Mouse (Mus musculus): Measurements from ENCODE around the gene Sec63.

Sec63 gene

DNA sequence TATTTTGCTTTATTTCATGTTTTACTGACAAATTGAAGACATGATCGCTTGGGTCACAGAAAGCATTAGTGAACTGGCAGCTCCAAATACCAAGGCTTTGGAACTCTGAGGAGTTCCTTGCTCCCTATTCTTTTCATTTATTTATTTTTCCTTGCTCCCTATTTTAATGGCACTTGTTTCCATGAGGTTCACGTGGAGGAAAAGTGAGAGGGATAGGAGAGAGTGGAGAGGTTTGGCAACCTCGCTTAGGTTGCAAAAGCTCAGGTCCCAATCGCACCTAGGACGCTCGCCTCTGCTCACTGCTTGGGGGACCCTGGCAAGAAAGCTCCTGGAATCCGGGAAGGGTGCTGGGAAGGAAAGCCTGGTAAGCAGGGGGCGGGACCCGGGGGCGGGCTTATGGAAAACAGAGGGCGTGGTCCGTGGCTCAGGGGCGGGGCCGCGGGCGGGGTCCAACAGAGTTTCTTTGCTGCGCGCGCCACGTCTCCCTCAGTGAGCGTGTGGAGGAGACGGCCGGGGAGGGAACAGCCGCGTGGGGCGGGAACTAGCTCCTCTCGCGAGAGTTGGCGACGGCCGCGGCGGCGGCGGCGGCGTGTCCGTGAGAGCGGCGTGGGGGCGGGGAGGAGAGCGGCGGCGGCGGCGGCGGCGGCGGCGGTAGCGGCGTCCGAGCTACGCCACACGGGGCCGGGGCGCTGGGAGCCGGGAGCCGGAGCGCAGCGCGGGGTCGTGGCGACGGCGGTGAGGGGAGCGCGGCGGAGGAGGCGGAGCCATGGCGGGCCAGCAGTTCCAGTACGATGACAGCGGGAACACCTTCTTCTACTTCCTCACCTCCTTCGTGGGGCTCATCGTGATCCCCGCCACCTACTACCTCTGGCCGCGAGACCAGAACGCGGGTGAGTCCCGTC is at the start of gene Sec63:
TSS of gene Sec63 (plus strand) at position 498 of the 902 bp plus-strand sequence.
- DNase-seq, result peak; percentile 98

DNA sequence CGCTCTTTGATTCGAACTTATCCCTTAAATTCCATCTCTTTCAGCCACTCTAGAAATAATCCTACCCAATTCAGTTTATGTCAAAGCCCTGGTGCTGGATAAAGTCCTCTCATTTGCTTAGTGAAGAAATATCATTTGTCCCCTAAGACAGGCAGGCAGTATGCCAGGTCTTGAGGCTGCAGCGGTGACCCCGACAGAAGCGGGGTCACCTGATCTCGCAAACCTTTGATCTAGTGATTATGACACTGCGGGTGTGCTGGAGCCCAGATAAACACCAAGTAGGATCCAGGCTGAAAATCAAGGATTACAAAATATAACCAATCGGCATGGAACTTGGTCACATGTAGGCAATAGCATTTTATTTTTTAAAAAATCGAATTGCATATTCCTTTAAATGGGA is 46.6 kb upstream of the Sec63 start:
- DNase-seq, result peak; percentile 50

DNA sequence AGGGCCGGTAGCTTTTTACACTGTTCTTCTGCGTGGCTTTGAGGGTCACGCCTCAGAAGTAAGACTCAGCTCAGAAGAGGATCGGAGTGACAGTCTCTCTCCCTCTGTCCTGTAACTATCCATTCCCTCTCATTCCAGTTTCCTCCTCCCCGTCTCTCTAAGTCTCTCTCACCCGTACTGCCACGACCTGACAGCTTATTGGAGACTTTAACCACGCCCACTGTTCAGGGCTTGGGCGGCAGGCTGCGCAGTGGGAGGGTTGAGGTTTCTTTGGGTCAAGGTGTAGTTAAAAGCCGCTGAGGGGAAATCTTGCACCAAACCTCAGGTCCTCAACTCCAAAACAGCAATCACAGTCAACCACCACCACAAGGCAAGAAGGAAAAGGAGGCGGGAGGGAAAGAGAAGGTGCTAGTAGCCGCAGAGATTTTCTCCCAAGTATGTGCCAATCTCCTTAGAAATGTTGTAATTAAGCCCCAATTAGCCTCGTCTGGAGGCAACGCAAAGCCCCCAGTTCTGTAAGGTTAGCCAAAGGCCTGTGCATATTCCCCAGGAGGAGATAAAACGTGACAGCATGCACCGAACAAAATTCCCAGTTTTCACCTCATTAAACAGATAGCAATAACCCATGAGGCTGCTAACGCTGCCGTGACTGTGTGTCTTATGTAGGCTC is 45.8 kb upstream of the Sec63 start:
- DNase-seq, result peak; percentile 68

DNA sequence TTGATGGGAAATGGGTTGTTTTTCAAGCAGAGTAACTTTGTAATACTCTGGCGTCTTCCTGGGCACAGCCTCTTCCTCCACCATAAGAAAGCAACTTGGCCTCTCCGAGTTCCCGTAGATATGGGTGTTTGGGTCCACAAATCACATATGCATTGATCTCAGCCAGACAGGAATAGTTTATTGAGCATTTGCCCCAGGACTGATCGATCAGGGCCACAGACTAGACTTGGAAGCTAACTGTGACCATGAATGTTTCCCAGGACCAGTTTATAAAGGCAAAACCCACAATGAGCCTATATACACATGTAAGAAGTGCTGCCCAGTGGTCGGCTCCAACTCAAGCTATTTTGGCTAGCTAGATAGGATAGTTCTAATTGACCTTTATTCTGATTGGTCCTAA is 39.2 kb upstream of the Sec63 start:
- no peak for DNase-seq

DNA sequence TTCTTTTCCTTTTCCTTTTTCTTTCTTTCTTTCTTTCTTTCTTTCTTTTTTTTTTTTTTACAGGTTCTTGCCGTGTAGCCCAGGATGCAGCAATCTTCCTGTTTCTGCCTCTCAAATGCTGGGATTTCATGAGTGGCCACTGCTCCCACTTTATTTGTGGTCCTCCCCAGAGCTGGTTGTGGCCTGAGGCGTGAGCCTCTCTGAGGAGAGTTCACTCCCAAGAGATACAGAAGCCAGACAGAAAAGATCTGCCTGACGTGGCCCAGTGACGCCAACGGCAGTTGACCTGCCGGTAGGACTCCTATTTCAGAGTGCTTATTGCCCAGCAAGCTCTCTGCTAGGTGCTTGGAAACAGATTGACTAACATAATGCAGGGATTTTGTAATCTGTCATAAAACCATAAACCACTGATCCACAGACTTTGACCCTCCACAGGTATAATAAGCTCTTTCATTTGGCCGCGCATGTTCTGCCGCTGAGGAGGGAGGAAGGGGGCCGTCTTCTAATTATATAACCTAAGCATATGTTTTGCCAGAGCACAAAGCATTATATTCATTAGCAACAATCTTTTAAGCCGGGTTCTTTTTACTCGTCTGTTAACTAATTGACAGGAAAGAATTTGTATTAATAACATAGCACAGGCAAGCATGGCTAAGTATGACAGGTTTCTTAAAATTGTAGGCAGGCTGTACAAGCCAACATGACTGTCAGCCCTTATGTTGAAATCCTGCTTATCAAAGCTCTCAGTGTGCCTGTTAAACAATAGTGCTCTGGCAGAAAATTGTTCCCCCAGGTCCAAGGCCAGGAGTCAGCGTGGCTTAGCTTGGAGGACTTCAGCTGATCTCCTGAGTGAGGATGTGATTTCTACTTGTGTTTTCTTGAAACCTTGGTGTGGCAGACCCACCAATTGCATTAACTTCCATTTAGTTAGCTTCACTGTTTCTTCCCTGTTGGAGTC is 37.7 kb upstream of the Sec63 start:
- peak; percentile 35 for DNase-seq

DNA sequence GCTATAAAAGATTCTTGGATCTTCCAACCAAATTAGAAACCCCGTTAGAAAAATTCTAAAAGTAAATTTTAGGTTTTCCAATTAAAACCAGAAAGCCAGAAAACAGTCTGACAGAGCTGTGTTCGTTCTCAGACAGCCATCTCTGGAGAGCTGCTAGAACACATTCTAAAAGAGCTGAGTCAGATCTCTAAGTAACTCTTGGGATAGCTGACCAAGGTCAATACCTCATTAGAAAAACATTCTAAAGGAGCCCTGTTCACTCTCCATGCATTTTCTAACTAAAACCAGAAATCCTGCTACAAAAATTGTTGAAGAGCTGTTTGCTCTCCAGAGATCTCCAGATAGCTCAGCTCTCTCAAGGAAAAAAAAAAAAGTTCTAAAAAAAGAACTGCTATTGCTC is 31.7 kb upstream of the Sec63 start:
- DNase-seq, result no peak

DNA sequence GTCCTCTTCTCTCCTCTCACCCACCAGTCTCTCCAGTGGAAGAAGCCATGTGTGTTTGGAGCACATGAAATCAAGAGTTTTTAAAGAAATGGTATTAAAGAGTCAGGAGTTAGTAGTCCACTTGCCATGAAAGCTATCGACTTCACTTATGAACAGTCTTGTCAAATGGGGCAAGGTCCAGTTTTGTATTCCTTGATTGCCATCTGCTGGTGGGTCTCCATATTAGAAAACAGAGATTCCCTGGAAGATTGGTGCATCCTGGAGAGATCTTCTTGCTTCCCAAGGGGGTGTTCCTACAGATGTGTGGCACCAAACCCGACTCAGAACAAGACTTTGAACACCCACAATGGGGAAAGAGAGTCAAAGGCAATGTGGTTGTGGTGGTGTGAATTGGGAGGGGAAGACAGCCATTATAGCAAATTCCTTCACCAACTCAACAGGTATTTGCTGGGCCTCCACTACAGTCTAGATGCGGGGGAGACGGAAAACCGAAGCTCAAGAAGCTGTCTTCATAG is 26.7 kb upstream of the Sec63 start:
- DNase-seq, result peak; percentile 70

DNA sequence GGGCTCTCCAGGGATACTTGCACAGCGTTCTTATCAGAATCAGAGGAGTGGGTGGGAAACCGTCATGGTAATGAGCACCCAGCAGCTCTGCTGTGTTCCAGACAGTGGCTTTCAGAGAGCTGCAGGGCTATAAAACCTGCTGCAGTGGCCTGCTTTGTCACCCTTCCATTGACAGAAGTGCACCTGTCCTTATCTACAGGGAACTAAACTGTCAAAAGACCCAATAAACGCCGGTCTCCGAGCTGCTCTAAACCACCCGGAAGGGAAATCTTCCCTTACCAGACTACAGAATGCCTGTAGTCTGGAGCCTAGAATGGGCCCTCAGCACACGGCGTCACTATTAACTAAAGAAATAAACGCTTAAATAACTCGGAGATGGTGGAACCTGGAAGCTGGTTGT is 9.5 kb upstream of the Sec63 start:
- no peak for DNase-seq

DNA sequence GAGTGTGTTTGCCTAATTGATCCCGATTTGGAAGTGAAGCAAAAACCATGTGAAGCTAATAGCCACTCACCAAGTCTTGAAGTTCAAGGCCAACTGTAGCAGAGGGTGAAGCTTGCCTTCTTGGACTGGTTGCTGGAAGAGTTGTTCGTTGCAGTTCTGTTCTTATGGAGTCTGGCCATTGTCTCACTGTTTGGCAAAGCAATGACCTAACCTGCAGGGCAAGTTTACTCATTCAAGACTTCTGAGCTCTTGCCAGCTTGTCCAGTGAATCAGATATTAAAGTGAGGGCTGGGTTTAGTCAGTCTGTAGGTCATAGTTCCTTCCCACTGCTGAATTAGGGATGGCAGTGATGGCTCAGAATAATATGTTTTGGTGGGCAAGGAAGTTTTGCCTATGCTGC is 7.0 kb upstream of the Sec63 start:
- no peak for DNase-seq

DNA sequence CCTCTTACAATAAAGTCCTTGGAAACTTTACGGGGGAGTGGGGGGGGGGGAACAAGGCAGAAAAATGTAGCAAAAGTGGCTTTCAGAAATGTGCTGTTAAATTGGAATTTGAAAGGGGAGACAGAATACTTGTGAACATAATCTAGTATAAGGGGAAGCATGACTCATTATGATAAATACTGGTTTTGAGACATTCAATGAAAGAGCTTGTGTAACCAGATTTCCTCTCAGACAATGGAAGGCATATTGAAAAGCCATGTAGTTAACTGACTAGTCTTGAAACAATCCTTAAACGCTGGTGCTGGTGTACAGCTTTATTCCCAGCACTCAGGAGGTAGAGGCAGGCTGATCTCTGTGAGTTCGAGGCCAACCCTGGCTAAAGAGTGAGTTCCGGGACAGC is 1.6 kb upstream of the Sec63 start:
- no peak for DNase-seq

DNA sequence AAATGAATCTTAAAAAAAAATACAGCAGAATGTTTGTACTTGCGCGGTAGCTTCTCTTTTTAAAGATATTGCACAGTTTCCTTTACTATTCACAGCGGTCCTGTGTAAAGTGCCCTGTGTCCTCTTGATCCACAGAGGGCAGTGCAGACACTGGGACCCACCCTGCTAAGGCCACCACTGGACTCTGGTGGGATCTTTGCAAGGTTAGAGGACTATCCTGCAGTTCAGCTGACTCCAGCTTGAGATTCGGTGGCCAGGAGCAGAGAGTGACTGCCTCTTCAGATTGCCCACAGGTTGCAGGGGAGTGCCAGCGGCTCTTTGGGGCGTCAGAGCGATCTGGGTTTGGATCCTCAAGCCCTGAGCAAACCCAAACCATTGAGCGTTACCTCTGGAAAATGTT is 967 bp upstream of the Sec63 start:
- DNase-seq, result peak; percentile 19

DNA sequence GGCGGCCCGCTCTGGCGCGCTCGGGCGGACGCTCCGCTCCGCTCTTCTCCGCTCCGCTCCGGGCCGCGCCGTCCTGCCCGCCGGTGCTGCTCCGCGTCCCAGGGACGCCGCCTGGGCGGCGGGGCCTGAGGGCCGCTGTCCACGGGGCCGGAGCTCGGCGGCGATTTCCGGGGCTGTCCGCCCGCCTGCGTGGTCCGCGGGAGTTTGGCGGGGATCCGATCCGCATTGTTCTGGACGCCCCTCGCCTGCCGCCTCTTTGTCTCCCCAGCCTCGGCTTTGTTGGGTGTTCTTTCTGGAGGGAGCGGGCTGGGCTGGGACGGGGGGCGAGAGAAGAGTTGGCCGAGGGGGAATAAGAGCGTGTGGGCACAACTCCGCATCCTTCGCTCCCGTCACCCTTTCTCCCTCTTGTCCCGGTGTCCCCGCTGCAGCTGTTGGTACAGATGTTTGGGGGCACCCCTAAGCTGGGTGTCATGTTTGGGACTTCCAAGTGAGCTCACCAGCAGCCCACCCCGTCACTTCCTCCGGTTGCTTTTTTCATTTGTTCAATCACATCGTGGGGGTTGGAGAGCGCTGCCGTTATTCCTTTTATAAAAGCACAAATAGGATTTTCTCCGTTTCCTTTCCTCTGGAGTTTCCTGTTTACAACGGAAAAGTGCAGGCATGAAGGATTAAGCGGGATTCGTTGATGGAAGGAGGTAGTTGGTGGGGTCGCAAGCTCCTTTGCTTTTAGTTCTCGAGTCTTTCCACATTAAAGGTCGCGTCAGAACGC is 789 bp downstream of the Sec63 start:
- peak; percentile 60 for DNase-seq

DNA sequence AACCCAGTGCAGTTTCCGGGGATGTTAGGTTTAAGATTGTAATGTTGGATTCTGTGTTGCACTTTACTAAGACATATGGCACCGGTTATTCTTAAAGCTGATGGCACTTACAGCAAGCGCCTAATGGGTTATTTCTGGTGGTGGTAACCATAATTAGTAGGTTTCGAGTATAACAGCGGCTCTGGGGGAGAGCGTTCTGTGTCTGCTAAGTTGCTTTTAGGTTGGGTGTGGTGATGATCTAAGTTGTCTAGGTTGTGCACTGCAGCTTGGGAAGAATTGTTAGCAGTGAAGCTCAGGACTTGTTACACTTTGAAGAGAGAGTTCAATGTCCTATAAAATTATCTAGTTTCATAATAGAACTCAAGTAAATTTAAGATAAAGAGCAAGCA is 1.4 kb downstream of the Sec63 start:
- DNase-seq, result no peak

DNA sequence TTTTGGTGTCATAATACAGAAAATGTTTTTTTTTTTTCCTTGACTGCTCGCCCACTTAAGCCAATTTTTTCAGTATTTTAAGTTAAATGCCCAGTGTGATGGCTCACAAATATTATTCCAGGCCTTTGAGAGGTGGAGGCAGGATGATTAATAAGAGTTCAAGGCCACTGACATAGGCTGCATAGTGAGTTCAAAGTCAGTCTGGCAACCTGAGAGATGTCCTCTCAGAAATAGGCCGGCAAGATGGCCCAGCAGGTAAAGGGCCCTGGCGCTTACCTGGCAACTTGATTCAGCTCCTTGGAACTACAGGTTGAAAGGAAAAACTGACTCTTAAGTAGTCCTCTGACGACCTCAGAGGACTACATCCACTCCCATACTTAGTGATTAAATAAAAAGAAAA is 1.9 kb downstream of the Sec63 start:
- DNase-seq, result no peak

DNA sequence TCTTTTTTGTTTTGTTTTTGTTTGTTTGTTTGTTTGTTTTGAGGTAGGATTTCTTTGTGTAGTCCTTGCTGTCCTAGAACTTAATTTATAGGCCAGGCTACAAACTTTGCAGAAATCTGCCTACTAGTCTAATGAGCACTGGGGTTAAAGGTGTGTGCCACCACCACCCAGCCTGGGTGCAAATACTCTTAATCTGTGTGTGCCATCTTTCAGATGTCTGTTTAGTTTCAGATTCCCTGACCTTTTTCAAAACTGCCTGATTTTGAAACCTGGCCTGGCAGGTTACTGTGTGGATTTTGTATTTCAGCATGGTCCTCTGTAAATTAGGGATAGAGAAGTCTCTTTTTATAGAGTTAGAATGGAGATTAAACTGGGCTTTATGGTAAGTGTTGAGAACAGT is 4.0 kb downstream of the Sec63 start:
- DNase-seq, result no peak

DNA sequence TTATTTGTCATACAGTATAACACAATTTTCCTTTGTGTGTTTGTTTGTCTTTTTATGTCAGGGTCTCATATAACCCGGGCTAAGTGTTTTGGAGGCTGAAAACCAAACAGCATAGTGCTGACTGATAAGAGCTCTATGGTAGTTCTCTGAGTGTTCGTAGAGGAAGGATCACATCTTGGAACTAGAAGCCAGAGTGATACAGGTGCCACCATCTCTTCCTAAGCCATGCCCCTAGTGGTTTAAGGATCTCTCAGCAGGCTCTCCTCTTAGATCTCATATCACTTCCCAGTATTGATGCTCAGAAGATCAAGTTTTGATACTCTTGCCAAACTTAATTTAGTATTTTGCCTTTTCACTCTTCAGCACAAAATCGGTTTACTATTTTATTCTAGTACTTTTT is 14.2 kb downstream of the Sec63 start:
- no peak for DNase-seq

DNA sequence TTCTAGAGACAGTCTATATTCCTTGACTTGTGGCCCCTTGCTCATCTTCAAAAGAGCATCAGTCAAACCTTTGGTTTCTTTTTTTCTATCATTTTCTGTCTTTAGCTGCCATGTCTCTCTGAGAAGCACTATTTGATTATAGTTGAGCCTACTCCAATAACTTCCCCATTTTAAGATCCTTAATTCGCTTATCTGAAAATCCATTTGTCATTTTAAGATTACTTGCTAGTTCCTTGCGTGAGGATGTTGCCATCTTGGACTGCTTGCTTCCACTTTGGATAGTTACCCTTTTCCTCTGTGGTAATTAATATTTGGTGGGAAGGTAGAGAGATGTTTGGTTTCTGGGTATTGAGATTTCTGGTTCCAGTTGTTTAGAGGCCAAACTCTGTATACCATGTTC is 19.5 kb downstream of the Sec63 start:
- DNase-seq, result no peak

DNA sequence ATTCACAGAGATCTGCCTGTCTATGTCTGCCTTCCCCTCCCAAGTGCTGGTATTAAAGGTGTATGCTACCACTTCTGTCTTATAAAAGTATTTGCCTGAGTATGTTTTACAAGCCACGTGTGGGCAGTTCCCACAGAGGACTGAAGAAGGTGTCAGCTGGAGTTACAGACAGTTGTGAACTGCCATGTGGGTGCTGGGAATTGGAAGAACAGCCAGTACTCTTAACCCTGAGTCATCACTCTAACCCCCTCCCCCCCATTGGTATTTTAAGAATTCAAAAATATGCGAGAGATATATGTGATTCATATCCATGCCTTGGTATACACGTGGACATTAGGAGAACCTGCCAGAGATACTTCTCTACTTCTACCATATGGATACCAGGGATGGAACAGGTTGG is 20.4 kb downstream of the Sec63 start:
- DNase-seq, result no peak

DNA sequence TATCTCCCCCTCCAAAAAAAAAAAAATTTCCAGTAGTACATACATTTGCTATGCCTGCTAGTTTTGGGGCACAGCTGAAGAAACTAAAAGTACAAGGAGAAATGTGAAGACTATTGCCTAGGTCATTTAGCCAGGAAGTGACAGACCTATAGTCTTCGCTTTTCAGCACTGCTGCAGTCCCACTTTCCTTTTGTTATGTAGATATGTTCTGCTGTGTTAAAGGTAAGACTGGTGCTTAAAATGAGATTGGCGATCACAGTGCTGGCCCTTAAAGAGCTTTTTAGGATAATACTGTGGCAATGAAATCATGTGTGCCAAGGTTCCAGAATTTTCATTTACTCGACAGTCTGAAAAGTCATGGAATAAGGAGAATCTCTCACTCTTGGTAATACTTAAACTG is 39.6 kb downstream of the Sec63 start:
- DNase-seq, result no peak

DNA sequence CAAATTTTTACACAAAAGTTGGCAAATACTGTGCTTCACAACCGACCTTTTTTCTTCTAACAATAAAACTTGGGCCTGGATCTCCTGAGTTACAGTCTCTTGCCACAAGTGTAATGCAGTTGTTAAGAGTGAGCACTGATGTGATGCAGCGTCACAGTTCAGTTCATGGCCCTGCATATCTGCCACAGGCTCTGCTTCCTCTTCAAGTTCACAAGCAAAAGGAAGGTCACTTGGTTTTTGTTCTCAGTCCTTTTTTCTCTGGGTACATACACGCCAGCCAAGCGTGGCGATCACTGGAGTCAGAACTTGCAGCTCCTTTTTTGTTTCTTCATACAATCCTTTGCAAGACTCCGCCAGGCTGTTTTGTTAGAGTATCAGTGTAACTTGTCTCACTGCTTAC is 64.6 kb downstream of the Sec63 start:
- DNase-seq, result no peak

DNA sequence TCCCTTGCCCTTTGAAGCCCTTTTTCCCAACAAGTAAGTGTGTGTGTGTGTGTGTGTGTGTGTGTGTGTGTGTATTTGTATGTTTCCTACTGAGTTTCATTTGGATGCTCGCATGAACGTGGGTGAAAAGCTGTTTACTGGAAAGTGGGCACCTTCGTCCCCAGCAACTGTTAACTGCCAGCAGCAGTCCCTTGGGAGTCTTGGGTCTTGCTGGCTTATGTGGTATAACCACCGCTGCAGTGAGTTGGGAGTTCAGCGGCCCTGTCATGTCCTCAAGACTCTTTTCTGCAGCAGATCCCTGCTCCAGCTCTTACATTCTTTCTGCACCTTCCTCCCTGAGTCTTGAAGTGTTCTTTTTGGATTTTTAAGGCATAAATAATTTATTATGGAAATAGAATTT is 65.9 kb downstream of the Sec63 start:
- DNase-seq, result no peak

DNA sequence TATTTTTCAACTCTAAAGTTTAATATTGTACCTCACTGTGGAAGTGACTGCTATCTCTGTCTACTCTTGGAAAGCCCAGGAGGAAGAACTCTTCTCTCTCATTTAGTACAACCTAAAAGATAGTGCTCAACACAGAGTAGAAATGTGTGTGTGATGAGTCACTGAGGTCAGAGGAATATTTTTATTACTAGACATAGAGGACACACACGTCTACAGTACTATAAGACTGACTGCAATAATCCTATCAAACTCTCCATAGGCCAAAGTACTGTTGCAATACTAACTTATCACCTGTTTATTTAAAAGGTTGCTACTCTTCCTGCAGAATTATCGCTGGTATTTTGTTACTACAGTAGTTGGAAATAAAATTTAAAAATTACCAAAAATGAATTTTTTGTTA is 68.7 kb downstream of the Sec63 start:
- DNase-seq, result no peak
